Mouse (Mus musculus): ENCODE measurements around the gene Bckdk.
A peak's percentile ranks its signal among the peaks of the same experiment; 100 is the strongest.

Bckdk gene

DNA sequence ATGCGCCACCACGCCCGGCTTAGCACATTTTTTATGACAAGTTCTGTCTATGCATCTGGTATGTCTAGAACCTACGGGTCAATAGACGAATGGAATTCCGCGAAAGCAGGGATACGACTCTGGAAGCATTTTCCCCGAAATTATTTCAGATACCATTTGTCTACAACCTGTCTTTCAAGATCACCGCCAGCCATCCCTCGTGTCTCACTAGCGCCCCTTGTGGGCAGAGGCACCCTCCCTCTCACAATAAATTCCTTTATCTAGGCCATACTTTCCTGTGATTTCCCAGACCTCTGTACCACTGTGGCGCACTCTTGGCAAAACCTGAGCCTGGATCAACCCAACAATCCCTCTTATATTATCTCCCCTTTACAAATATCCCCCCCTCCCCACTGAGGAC lies 7.5 kb upstream of the Bckdk start:
- peak; percentile 71 to 86 for DNase-seq

DNA sequence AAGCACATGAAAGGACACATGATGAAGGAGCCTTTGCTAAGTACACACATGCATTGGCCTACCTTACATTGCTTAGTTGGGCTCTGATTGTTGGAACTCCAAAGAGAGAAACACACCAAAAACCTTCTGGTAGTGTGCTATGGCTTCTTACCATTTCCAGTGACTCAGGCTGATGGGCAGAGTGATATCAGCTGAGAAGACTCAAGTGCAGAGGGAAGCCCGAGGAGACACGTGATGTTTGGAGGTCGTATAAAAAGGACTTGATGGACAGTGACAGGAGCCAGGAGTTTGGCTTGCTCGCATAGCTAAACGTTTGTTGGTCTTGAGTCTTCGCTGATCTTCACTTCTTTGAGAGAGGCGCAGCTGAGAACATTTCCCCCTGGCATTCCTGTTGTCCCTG lies 6.3 kb upstream of the Bckdk start:
- no peak for DNase-seq

DNA sequence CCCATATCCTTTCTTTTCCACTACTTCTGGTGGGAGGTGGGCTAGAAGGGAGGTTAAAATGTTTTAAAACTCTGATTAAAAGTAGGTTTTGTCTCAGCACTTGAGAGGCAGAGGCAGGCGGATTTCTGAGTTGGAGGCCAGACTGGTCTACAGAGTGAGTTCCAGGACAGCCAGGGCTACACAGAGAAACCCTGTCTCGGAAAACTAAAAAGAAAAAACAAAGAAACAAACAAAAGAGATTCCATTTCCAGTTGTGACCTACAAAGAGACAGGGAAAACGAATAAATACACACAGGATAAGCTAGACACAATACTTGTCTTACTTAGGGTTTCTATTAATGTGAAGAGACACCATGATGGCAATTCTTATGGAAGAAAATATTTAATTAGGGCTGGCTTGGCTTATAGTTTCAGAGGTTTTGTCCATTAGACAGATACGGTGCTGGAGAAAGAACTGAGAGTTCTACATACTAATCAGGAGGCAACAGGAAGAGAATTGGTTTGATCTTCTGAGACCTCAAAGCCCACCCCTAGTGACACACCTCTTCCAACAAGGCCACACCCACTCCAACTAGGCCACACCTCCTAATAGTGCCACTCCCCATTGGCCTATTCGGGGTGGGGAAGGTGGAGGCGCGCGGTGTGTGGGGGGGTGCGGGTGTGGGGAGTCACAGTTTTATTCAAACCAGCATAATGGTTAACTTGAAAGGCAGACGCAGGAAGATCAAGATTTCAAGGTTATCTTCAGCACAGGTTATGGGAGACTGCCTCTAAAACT lies 5.5 kb upstream of the Bckdk start:
- DNase-seq: no peak

DNA sequence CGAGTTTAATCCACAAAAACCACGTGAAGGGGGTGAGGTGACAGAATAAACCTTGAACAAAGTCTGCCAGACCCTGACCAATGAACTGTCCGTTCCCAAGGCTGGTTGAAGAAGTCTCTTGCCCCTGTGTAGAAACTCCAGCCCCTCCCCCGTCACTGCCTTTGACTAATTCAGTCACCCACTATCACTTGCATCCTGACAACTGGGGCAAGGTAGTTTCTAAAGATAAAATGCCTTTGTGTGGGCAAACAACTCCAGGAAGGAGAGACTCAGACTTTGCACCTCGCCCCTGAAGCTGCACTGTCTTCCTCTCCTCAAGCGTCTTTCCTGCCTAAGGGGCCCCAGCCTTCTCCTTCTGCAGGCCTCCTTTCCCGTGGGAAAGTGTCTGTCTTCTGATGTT lies 3.9 kb upstream of the Bckdk start:
- no peak for DNase-seq

DNA sequence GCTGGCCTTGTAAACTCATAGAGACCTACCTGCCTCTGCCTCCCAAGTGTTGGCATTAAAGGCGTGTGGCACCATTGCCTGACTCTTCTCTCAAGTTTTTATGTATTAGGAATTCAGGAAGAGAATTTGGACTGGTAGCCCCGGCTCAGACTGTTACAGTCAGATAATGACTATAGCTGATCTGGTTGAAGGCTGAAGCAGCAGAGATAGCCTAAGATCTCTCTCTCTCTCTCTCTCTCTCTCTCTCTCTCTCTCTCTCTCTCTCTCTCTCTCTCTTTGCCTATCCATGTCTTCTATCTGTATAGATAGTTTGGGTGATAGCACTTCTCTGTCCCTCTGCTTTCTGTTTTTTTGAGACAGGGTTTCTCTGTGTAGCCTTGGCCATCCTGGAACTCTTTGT lies 2.1 kb upstream of the Bckdk start:
- DNase-seq: no peak

DNA sequence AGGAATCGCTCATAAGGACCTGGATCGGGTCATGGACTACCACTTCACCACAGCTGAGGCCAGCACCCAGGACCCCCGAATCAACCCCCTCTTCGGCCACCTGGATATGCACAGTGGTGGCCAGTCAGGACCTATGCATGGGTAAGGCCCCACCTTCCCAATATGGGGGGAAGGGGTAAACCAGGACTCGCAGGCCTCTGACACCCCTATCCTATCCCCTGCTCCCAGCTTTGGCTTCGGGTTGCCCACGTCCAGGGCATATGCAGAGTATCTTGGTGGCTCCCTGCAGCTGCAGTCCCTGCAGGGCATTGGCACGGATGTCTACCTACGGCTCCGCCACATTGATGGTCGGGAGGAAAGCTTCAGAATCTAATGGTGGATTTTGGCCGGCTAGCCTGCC lies 4.1 kb downstream of the Bckdk start:
- no peak for DNase-seq

DNA sequence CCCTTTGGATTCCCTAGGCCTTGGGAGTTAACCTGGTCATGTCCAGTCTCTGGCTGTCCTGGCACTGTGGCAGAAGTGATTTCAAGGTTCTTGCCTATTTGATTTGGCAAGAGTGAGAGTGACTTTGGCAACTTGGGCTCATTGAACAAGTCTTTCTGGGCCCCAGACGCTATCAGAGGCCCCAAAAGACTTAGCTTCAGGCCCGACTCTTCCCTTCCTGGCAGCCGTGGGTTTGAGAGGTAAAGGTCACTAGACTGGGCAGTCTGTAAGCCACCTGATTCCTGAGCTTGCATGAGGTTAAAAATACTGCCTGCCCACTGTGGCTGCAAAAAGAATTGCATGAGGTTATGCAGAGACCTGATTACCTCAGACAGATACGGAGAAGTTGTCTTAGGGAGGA lies 4.8 kb downstream of the Bckdk start:
- no peak for DNase-seq

DNA sequence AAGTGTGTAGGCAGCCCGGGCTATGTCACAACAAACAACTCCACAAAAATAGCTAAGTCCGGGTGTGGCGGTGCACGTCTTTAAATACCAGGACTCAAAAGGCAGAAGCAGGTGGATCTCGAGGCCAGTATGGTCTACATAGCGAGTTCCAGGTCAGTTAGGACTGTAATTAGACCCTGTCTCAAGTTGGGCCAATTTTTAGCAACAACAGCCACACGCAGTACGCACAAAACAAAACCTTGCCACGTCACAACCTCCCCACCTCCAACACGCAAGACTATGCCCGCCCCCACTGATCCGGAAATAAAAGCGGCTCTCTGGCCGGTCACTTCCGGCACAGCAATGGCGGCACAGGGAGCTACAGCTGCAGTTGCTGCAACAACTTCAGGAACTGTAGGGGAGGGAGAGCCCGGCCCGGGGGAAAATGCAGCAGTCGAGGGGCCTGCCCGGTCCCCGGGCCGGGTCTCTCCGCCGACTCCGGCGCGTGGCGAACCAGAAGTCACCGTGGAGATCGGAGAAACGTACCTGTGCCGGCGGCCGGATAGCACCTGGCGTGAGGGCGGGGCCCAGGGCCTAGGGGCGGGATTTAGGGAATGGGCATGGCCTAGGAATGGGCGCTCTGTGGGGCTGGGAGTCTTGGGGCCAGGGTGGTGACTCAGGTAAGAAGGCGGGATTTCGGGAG lies 8.4 kb downstream of the Bckdk start, which contains the start of gene Kat8:
Kat8 (plus strand) TSS at position 327 of the 682 bp plus-strand sequence.
- DNase-seq: peak; percentile 91 to 93

DNA sequence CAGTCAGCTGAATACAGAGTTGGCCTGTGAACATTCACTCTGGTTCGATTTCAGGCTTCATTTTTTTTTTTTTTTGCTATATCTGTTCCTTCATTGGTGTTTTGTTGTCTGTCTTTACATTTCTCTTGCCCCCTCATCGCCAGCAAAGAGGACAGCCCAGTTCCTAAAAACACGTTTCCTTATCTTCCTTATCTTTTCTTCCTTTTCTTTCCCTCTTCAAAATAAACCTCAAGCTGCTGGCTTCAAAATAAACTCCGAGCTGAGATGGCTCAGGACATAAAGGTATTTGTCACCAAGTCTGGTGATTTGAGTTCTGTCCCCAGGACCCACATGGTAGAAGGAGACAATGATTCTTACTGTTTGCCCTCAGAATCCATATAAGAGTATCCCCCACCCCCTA lies 9.1 kb downstream of the Bckdk start:
- DNase-seq: no peak

DNA sequence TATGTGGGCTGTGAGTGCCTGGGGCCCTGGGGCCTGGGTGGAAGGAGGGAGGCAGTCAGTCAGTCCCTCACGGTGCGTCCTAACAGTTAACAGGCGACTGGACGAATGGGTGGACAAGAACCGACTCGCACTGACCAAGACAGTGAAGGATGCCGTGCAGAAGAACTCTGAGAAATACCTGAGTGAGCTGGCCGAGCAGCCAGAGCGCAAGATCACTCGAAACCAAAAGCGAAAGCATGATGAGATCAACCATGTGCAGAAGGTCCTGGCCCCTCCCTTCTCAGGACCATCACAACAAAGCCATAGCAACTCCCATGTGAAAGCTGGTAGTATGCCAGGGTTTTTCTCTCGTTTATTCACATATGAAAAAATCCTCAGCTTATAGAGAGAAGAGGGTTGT lies 11.4 kb downstream of the Bckdk start:
- DNase-seq: no peak

DNA sequence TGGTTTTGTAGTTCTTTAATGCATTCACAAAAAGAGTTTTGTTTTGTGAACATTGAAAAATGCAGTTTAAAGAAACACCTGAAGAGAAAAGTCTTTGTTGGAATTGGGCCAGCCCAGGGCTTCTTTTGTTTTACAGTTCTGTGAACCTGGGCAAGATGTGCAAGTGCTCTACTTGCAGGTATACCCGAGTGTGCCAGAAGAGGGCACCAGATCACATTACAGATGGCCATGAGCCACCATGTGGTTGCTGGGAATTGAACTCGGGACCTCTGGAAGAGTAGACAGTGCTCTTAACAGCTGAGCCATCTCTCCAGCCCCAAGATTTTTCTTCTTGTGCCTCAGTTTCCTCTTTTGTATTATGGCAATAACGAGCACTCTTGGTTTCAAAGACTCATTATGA lies 14.3 kb downstream of the Bckdk start:
- peak in 1 of 2 experiments; percentile 70 for DNase-seq

DNA sequence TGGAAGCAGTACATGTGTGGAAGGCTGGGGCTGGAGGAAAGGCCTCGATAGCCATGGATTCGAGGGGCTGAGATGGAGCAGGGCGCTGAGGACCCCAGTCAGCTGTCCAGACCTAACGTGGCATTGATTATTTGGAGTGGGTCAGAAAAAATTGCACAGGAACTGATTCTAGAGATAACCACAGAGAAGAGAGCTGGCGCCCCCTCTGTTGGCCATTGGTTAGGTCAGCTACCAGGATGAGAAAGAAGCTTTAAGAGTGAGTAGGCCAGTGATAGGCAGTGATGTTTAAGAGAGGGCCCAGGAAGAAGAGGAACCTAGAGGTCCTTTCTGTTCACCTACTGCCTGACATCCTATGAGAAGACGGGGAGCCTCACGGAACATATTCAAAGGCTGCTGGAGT lies 15.4 kb downstream of the Bckdk start:
- DNase-seq: peak in 1 of 2 experiments; percentile 39

DNA sequence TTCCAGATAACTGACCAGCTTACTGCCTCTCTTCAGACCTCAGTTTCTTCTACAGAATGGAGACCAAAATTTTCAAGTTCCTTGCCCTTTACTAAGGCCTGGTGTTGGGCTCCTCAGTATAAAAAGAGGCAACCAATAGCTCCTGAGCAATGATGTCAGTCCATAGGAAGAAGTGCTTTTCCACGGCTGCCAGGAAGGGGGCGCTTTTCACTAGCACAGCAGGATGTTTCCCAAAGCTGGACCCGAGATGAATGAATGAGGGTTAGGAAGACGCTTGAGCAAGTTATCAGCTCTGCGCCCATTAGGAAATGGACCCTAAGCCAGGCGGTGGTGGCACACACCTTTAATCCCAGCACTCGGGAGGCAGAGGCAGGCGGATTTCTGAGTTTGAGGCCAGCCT lies 17.6 kb downstream of the Bckdk start:
- DNase-seq: peak in 1 of 2 experiments; percentile 36

DNA sequence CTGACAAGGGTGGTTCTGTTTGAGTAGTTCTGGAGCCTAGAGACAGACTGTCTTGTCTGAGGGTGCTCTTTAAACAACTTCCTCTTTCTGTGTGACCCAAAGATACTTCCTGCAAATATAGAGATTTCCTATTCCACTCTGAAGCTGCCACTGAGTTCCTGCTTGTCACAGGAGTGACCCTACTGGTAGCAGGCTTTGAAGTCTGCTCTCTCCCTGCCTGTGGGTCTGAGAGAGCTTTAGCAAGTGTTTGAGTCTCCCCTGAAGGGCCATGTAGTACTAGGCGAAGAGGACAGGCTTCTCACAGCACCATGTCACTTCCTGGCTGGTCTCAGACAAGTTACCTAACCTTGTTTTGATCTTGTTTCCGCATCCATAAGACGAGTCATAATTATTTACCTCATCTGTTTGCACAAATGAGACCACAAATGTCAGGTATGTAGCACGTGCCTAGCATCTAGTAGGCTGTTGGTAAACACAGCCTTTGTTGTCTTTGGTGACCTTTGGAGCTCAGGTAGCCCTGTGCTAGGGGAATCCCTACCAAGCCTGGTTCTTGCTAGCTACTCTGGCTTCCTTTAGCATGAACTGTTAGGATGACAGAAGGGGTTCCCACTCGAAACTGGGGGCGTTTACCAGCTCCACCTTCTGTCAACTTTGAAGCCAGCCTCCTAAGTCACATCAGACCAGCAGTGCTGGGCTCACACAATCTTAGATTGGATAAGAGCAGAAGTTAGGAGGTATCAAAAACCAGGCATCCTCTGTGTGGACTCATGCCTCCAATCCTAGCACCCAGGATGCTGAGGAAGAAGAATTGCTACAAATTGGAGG lies 18.8 kb downstream of the Bckdk start:
- DNase-seq: no peak

DNA sequence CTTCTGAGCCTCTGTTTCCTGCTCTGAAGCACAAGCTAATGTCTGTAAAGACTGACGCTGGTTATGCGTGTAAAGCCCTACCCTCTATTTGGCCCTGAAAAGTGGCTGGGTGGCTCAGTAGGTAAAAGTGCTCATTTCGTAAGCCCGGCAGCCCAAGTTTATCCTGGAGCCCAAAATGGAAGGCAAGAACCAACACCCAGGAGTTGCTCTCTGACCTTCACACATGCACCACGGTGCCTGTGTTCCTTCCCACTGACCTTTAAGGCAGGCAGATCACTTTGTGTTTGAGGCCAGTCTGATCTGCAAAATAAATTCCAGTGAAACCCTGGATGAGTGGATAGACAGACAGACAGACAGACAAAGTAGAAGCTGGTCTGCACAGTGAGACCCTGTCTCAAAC lies 19.8 kb downstream of the Bckdk start:
- no peak for DNase-seq

DNA sequence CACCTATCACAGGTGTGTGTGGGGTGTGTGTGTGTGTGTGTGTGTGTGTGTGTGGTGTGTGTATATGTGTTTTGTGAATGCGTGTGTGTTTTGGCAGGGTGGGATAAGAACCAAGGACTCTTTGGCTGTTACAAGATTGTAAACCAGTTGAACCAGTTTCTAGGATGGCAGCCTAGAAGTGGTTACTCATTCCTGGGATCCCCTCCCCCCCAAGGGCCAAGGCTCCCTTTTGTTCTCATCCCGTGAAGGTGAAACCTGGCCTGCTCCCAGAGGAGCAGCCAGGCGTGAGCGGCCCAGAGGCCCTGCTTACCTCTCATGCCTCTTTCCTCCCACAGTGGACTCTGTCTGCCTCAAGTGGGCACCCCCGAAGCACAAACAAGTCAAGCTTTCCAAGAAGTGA lies 21.4 kb downstream of the Bckdk start:
- DNase-seq: no peak

DNA sequence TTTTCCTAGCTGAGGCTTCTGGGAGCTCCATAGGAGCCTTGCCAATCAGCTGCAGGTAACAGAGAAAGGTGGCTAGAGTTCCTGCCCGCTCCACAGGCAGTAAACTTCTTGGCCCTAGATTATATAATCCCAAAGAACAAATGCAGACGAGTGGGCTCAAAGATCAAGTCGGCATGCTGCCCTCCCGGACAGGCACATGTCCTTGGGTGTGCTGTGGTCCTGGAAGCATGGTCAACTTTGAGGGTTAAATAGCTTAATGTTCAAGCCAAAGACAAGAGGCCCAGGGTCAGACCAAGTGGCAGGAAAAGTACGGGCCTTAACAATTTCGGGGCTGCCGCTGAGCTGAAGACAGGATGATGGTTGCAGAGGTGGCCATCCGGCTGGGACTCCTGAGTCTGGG lies 22.2 kb downstream of the Bckdk start:
- DNase-seq: no peak

DNA sequence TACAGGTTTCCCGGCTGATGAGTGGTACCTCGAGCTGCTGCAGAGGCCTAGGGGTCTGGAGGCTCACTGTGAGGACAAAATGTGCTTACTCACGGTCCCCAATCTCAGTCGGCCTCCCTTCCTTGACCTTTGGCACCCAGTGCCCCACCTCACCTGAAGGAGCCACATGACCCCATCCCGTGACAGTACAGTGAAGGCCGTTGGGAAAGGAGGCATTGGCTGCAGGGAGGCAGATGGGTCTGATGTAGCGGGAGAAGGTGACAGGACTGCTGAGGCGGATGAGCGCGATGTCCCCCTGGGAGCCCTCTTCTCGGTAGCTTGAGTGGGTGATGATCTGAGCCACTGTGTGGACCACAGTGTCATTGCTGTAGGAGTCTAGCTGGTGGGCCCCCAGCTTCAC lies 23.0 kb downstream of the Bckdk start:
- DNase-seq: no peak

DNA sequence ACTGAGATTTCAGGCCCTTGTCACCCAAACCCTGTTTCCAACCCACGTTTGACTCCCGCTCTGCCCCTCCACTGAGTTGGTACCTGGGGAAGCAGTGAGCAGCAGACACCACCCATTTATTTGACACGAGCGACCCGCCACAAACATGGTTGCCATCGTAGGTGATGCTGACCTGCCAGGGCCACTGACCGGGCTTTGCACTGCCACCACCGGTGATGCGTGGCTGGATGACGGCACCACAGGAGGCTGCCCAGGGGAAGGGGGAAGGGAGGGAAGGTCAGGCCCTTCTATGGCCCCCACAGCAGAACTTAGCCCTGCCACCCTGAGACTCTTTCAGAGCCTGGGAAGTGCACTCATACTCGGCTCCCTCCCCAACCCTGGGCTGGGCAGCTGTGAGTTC lies 23.8 kb downstream of the Bckdk start:
- DNase-seq: no peak

DNA sequence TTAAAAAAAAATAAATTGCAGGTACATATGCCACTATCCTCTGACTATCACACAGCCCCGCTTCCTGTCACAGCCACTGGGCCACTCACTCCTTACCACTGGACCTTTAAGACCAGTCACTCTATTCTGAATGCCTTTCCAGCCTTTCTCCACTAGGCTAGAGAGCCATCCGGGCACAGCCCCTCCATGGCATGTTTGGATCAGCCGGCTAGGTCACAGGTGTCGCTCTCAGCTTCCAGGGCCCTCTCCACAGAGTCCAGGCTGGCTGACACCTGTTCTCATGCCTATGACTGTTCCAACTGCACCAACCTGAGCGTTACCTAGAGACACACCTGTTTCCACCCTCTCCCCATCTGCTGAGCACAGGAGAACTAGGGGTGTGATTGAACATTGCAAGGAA lies 24.7 kb downstream of the Bckdk start:
- DNase-seq: peak; percentile 45 to 59

DNA sequence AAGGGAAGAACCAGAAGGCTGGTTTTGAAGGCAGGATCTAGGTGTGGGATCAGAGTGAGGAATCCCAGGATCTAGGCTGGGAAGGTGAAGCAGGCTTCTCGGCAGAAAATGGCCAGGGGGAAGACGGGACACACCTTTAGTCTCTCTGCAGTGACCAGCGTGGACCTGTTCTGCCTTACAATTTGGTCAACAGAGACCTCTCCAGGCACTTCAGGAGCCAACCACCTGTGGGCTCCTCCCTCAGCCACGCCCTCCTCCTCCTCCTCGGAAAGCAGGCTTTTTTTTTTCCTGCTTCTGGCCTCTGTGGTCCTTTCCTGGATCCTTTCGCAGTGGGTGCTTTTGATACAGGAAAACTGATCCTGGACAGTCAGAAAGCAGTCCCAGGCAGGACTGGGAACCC lies 26.0 kb downstream of the Bckdk start, which contains the start of gene Prss8:
Prss8 (minus strand) TSS at position 182 of the 400 bp plus-strand sequence.
- DNase-seq: no peak

DNA sequence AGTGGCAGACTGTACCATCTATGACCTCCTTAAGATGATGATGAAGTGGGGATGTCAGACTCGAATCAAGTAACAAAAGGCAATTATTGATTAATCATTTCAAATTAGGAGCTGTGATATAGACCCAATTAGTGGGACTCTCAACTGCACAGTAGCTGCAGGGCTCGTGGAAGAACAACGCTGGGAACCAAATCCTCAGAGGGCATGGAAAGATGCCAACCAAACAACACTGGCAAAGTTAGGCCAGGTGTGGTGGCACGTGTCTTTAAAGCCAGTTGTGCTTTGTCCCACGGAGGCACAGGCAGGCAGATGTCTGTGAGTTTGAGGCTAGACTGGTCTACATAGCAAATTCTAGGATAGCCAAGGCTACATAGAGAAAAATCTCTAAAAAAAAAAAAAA lies 26.8 kb downstream of the Bckdk start:
- DNase-seq: no peak

DNA sequence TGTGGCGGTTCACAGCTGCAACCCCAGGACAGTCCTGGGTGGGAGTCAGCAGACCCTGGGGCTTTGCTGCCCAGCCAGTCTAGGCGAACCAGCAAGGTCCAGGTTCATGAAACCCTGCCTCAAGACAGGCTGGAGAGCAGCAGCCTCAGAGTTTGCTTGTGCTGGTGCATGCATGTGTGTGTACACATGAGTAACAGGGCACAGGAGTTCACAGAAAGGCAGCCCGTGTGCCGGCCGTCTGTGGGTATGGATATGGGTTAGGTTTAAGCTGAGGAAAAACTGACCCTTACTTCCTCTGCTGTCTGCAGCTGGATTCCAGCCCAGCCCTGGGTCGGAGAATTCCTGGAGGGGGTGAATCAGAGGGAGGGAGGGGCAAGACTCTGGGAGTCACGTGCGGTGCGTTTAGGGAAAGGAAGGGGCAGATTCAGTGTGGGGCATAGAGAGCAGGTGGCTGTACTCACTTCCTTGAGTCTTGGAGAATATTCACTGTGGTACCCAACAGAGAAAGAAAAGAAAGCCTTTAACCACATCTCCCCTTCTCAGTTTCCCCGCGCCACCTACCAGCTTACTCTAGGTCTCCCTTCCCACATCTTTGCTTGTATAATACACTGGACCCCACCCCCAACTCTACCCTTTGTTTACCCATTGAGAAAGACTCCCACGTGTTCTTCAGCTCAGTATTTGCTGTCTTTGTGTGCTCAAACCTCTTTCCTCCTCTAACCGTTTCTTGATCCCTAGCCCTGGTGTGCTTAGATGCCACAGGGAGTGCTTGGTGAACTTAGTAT lies 27.7 kb downstream of the Bckdk start:
- no peak for DNase-seq
